Mouse (Mus musculus): ENCODE data around the gene Rpap1. TPM values are rescaled to one million over a fixed set of nuclear protein-coding genes. Genes with fewer than 3 reads are reported as not detected.

Rpap1 gene
- total RNA-seq, 2 experiments from 2014 or later: 18.4 to 19.7 TPM

DNA sequence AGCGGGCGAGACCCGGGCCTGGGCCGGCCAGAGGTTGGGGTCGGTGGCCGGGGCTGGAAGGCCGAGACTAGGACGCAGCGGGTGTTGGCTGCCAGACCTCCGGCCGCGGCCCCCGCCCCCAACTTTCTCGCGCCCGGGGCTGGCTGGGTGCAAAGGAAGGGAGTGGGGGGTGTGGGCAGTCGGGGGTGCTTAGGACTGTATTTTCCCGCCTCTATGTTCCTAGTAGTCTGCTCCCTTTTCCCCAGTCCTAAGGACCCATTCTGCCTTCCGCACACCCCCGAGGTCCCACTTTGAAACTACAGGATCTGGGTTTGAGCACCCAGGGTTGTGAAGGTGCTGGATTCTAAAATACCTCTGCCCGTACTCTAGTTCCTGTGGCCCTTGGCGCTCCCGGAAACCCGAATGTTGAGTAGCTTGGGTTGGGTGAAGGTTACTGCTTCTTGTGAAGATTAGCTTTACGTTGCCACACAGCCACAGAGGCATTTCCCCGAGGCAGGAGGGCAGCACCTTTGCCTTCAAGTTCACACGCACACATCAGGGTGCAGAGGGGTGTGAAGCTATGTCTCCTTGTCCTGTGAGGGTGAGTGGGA is 12.7 kb upstream of the Rpap1 start:
- no peak for DNase-seq (ENCODE audit: extremely low spot score in 1 of 2, low spot score in 1 of 2)

- peak in 1 of 2 experiments; percentile 19 for DNase-seq (ENCODE audit: extremely low spot score in 1 of 2, low spot score in 1 of 2)
Observed at GRCm38 (mm10) chr2:119799181-119799960, 12.0 kb upstream of the Rpap1 start.

DNA sequence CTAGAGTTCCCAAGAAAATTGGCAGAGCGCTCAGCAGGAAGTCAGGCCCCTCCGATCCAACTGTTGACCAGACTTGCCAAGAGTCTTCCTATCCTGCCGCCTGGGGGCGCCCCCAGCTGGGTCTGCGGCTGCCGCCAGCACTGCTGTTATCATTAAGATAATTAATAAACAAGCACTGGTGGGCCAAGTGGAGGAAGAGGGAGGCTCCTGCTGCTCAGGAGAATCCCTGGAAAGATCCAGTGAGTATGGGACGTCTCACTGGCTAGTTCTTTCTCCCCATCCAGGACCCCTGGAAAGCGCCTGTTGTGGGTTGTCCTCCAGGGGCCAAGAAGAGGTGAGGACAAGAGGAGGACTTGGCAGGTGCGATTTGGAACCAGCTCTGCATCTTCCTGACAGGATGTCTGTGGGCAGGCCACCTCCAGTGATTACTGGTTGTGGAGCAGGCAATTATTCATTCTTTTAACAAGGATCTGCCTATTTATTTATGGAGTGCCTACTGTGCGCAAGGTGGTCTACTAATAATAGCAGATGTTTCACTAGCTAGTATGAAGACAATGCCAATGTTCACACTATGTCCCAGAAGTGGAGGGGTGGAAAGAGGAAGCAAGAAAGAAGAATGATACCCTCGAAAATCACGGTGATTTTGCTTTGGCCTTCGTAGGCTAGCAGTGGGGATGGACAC is 11.1 kb upstream of the Rpap1 start:
- DNase-seq (ENCODE audit: extremely low spot score in 1 of 2, low spot score in 1 of 2): peak in 1 of 2 experiments; percentile 52

DNA sequence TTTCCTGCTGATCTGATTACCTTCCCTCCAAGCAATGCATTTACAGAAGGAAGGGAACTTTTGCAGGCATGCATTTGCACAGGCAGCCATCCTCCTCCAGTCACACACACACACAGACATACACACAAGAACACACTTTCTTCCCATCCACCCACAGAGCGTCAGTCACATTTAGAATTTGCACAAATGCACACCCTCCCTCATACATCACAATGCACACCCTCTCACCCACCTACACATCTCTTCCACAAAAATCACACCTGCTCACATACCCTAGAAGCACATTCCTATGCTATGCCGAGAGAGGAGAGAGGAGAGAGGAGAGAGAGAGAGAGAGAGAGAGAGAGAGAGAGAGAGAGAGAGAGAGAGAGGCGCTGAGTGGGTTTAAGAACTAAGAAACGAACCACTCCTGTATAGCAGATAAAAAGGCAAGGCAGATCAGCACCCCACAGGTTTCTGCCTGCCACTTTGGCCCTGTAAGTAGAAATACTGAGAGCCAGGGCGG is 10.0 kb upstream of the Rpap1 start, which contains the start of gene Tyro3:
TSS of gene Tyro3 (plus strand) at position 455 of the 505 bp plus-strand sequence.
- no peak for DNase-seq (ENCODE audit: extremely low spot score in 1 of 2, low spot score in 1 of 2)

GRCm38 (mm10) chr2:119789996-119790395 is 2.7 kb upstream of the Rpap1 start:
- no peak for DNase-seq (ENCODE audit: extremely low spot score in 1 of 2, low spot score in 1 of 2)

DNA sequence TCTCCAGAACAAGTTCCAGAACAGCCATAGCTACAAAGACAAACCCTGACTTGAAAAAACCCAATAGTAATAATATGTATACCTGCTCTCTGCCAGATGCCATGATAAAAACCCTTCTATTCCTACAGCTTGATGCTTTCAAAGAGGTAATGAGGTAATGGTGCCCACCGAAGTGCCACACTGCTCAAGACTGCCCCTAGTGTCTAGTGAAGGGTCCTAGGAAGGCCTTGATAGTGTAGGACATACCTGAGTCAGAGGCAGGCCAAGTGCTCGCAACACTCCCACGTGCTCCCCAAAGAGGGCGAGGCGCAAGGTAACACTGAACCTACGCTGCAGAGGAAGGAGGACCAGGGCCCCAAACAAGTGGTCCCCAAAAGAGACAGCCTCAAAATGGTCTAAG is 20.1 kb downstream of the Rpap1 start:
- DNase-seq (ENCODE audit: extremely low spot score in 1 of 2, low spot score in 1 of 2): no peak

GRCm38 (mm10) chr2:119763924-119764323 is 23.4 kb downstream of the Rpap1 start:
- no peak for DNase-seq (ENCODE audit: extremely low spot score in 1 of 2, low spot score in 1 of 2)

- DNase-seq (ENCODE audit: extremely low spot score in 1 of 2, low spot score in 1 of 2): no peak
Observed at GRCm38 (mm10) chr2:119762276-119762675, 25.1 kb downstream of the Rpap1 start.

DNA sequence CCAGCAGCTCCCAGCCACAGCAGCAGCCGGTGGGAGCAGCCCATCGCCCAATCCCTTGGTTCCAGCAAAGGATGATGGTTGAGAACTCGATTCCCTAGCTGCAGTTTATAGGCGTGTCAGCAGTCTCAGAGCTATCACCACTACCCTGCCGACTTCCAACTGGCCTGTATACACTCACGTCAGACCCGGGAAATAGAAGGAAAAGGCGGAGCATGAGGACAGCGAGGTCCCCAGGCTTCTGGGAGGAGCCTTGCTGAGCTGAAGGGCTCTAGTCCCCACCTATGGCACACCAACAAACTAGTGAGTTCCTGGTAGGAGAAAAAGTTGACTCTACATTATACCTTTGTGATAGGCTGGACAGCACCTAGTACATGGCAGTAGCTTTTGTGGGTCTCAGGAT is 27.1 kb downstream of the Rpap1 start, which contains the start of gene Ltk:
TSS of gene Ltk (minus strand) at position 181 of the 400 bp plus-strand sequence.
- no peak for DNase-seq (ENCODE audit: extremely low spot score in 1 of 2, low spot score in 1 of 2)

GRCm38 (mm10) chr2:119758844-119759835 is 28.2 kb downstream of the Rpap1 start:
- DNase-seq (ENCODE audit: extremely low spot score in 1 of 2, low spot score in 1 of 2): no peak

DNA sequence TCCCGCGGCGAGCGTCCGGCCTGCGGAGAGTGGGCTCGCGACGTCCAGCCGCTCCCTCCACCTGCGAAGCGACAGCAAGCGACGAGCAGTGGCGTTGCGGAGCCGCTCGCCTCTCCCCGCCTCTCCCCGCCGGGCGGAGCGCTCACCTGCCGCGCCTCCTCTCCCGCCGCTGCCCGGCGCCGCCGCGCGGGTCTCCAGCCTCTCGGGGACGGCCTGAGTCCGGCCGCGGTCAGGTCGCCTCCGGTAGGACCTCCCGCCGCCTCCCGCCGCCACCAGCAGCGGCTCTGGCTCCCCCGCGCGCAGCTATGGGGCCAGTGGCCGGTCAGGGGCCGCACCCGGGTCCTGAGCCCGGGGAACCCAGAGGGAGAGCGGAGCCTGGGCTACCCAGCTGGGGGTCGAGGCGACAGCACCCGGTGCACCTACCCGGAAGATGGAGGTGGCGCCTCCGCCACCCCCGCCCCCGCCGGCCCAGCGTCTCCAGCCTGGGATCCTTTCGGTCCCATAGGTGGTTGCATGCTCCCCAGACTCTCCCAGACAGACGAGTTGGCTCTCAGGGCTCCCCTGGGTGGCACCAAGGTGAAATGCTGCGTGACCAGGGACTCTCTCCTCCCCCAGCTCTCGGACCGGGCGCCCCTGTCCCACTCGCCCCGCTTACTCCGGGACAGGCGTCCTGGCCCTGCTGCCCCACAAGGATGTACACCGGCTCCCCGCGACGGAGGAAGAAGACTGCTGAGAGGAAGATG is 29.1 kb downstream of the Rpap1 start:
- no peak for DNase-seq (ENCODE audit: extremely low spot score in 1 of 2, low spot score in 1 of 2)

DNA sequence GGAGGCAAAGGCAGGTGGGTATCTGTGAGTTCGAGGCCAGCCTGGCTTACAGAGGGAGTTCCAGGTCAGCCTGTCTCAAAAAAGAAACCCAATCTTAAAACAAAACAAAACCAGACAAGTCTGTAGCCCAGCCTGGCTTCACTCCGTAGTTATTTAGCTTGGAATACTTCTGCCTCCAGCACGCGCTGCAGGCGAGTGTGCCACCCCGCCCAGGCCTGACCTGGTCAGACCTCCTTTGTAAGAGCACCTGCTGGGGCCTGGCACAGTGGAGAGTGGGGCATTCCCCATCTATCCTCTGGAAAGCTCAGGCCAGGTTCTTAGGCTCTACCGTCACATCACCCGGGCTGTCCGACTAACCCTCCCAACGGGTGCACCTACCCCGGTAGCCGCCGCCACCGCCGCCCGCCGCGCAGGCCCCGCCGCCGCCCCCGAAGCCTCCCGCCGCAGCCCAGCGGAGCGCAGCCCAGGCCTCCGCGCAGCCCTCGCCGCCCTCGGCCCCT is 29.7 kb downstream of the Rpap1 start:
- no peak for DNase-seq (ENCODE audit: extremely low spot score in 1 of 2, low spot score in 1 of 2)

GRCm38 (mm10) chr2:119749260-119749659 is 38.1 kb downstream of the Rpap1 start:
- no peak for DNase-seq (ENCODE audit: extremely low spot score in 1 of 2, low spot score in 1 of 2)

DNA sequence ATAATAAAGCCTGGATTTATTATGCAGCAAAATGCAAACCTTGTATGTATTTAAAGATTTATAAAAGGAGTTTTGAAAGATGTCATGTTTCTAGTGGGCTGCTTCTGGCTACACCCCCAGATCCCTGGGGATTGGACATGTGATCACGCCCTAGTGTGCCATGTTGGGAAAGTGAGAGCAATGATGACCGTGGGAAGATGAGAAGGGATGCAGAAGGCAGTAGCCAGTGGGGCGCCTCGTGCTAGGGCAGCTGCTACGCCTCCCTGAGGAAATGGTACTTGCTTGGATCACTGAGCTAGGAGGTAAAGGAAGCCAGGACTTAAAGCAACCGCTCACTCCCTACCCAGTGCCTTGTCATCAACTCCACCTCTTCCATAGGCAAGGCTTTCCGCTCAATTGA is 39.8 kb downstream of the Rpap1 start:
- no peak for DNase-seq (ENCODE audit: extremely low spot score in 1 of 2, low spot score in 1 of 2)

GRCm38 (mm10) chr2:119745281-119745680 is 42.1 kb downstream of the Rpap1 start:
- no peak for DNase-seq (ENCODE audit: extremely low spot score in 1 of 2, low spot score in 1 of 2)

DNA sequence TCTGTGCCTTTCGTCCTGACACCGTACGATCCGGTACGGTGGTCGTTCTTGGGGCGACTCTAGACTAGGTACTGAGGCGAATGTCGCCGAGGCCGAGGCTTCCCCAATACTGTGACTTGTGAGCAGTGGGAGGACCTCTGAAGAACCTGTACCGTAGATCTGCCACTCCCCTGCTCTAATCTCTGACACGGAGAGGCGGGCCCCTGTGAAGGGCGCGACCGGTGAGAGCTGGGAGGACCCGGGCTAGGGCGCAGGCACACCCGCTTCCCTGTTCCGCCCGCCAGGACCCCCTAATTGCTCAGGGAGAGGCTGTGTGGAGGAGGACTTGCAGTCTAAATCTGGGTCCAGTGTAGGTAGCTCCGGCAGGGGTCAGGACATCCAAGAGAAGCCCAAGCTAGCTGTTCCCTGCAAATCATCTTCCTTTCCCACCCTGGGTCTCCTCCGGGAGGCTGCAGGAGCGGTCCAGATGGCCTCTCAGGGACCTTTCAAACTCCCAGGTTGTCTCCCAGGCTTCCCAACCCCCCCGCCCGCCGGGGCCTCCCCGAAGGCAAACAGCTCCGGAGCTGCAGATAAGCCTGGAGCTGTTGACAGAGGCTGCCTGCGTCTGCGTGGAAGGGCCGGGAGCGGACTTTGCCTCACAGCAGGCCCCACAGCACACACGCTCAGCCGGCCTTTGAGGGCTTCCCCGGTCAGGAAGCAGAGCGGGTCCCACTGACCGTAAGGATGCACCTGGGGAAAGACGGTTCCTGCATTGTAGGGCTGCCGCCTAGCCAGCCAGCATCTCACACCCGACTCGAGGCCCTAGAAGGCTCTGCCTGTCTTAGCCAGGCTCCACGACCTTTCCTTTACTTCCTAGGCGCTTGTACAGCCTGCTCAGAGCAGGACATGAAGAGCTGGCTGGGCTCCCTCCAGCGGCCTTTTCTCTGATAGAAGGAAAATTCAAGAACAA is 42.9 kb downstream of the Rpap1 start:
- no peak for DNase-seq (ENCODE audit: extremely low spot score in 1 of 2, low spot score in 1 of 2)

- DNase-seq (ENCODE audit: extremely low spot score in 1 of 2, low spot score in 1 of 2): no peak
Observed at GRCm38 (mm10) chr2:119743808-119744162, 43.6 kb downstream of the Rpap1 start.

DNA sequence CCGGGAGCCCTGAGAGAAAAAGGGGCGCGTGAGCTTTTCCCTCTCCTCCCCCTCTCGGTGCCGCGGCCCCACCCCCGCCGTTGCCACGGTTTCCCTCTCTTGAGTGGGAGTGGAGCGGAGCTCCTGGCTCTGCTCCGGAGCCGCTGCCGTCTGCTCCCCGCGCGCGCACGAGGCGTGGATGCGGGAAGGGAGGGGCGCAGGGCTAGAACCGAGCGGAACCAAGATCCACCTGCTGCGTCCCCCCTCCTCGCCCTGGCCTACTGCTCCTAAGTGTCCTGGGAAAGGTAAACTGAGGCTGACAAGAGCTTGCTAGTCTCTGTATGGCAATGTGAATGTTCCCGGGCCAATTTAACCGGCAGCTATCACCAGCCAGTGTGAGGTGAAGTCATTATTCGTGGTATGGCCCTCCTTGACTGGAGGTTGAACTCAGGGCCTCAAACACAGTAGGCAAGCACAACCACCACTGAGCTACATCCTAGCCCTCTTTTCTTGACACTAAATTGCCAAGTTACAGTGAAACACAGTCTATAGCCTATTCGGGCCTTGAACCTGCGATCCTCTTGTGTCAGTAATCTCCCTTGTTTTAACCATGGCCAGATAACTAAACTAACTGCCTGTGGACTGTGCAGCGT is 44.0 kb downstream of the Rpap1 start:
- DNase-seq (ENCODE audit: extremely low spot score in 1 of 2, low spot score in 1 of 2): peak; percentile 58 to 65
